In genomic region chr13:55535191-55535590, GRCm38 (mm10) we compare ENCODE assay signal across 8 mouse cellular contexts. TPM values are rescaled to one million over a fixed set of nuclear protein-coding genes. Genes with fewer than 3 reads are reported as not detected.
DNase-seq lines count a peak whose midpoint lies in the region; ATAC-seq and TF ChIP-seq lines count a peak whose summit lies in the region.

No protein-coding gene starts in this region.

- H3K9ac ChIP-seq in intestine, postnatal 0 days (ENCODE audit: low read depth, low read length) = no peak overlapping the region
- H3K9ac ChIP-seq in neural tube, embryonic 14.5 days (replicated peaks; ENCODE audit: low read depth, low read length) = peak overlapping the region; percentile 80; the same call in 1 of the 2 replicates

- peaks cover 56% of the 10 kb centered on the region for H3K36me3 ChIP-seq in intestine, postnatal 0 days (ENCODE audit: control insufficient read depth, insufficient read depth)
- H3K36me3 ChIP-seq in neural tube, embryonic 14.5 days (ENCODE audit: control insufficient read depth, insufficient read depth, low read length) = peaks cover 44% of the 10 kb centered on the region

- no peak for DNase-seq in layer of hippocampus, adult 2 months (ENCODE audit: low spot score in 2 of 2)
- no peak for DNase-seq in layer of hippocampus, adult 9-10 months (ENCODE audit: low spot score)
- DNase-seq in T-cell, adult 2 months (ENCODE audit: low spot score) = no peak
- no peak for DNase-seq in B cell, adult 2 months
- DNase-seq in kidney, adult 9 months = no peak

- no peak for TF ChIP-seq POLR2A in embryonic fibroblast, embryonic 13.5 days (IDR thresholded peaks at IDR 0.05; ENCODE audit: low read depth, low read length)

- no peaks in the 10 kb centered on the region for H3K9me3 ChIP-seq in intestine, postnatal 0 days (ENCODE audit: control insufficient read depth)
- no peaks in the 10 kb centered on the region for H3K9me3 ChIP-seq in neural tube, embryonic 14.5 days (ENCODE audit: control insufficient read depth, low read length)

- TF ChIP-seq CTCF in layer of hippocampus, adult 2 months (conservative IDR thresholded peaks at IDR 0.05) = no peak
- TF ChIP-seq CTCF in embryonic fibroblast, embryonic 13.5 days (IDR thresholded peaks at IDR 0.05; ENCODE audit: borderline replicate concordance, insufficient read depth, low read length) = no peak
- no peak for TF ChIP-seq CTCF in intestine, postnatal 0 days (IDR thresholded peaks at IDR 0.05; ENCODE audit: low read depth)

- WGBS in intestine, postnatal 0 days = 93% methylated on average over 15 of the region's 15 CpGs
- 95% methylated on average over 15 of the region's 15 CpGs for WGBS in neural tube, embryonic 14.5 days

- no peaks in the 10 kb centered on the region for H3K27me3 ChIP-seq in intestine, postnatal 0 days (replicated peaks; ENCODE audit: control insufficient read depth, insufficient read depth, low read length)
- H3K27me3 ChIP-seq in neural tube, embryonic 14.5 days (ENCODE audit: control insufficient read depth, insufficient read depth, low read length) = no peaks in the 10 kb centered on the region

- H3K4me2 ChIP-seq in intestine, postnatal 0 days (replicated peaks; ENCODE audit: low read depth) = peak overlapping the region; percentile 95; the same call in 1 of the 2 replicates
- H3K4me2 ChIP-seq in neural tube, embryonic 14.5 days (ENCODE audit: low read depth, low read length) = peak overlapping the region; percentile 89

- peak overlapping the region; percentile 76 for H3K4me3 ChIP-seq in layer of hippocampus, adult 2 months
- H3K4me3 ChIP-seq in embryonic fibroblast, embryonic 13.5 days (ENCODE audit: insufficient read depth, low read length) = peak overlapping the region; percentile 85
- peak overlapping the region; percentile 71; the same call in 1 of the 2 replicates for H3K4me3 ChIP-seq in intestine, postnatal 0 days (ENCODE audit: low read depth, low read length)
- peak overlapping the region; percentile 78 for H3K4me3 ChIP-seq in neural tube, embryonic 14.5 days (ENCODE audit: low read depth, low read length)

- H3K4me1 ChIP-seq in embryonic fibroblast, embryonic 13.5 days (ENCODE audit: control insufficient read depth, insufficient read depth, low read length) = no peaks in the 10 kb centered on the region
- peaks cover 5% of the 10 kb centered on the region; the same call in 1 of the 2 replicates for H3K4me1 ChIP-seq in intestine, postnatal 0 days (replicated peaks; ENCODE audit: control insufficient read depth, insufficient read depth, low read length)
- H3K4me1 ChIP-seq in neural tube, embryonic 14.5 days (ENCODE audit: control insufficient read depth, insufficient read depth, low read length) = peaks cover 9% of the 10 kb centered on the region

- ATAC-seq in intestine, postnatal 0 days = no peak
- ATAC-seq in neural tube, embryonic 14.5 days (ENCODE audit: low read depth) = no peak

- no peak overlapping the region for H3K27ac ChIP-seq in layer of hippocampus, adult 2 months
- H3K27ac ChIP-seq in embryonic fibroblast, embryonic 13.5 days (ENCODE audit: insufficient read depth, low read length) = no peak overlapping the region
- no peak overlapping the region for H3K27ac ChIP-seq in intestine, postnatal 0 days (ENCODE audit: low read depth, low read length)
- no peak overlapping the region for H3K27ac ChIP-seq in neural tube, embryonic 14.5 days (ENCODE audit: low read depth, low read length)

RNA-seq across cellular contexts. Expression of gene Ddx41, which starts 1.3 kb away (rescaled TPM):
- total RNA-seq in layer of hippocampus, adult 2 months (2021) = 10 to 100 TPM; 56.2 to 60.6 TPM
- polyA plus RNA-seq in embryonic fibroblast, embryonic 13.5 days (2011; ENCODE audit: insufficient read length, low read depth, missing spikeins) = 23.9 and 26.2 TPM in 2 replicates
- polyA plus RNA-seq in intestine, postnatal 0 days (2015; fragmentation: Nextera tagmentation; extraction: Ambion mirVana) = 23.2 and 25.8 TPM in 2 replicates
- polyA plus RNA-seq in neural tube, embryonic 14.5 days (2014; fragmentation: Nextera tagmentation; extraction: Ambion mirVana) = 51.3 and 54.1 TPM in 2 replicates

RNA-seq across cellular contexts. Expression of gene Dok3, which starts 6.1 kb away (rescaled TPM):
- total RNA-seq in layer of hippocampus, adult 2 months (2021) = 10 to 100 TPM; 12.2 to 13.7 TPM
- polyA plus RNA-seq in embryonic fibroblast, embryonic 13.5 days (2011; ENCODE audit: insufficient read length, low read depth, missing spikeins) = 0.60 and 0.79 TPM in 2 replicates
- 1.5 and 1.6 TPM in 2 replicates for polyA plus RNA-seq in intestine, postnatal 0 days (2015; fragmentation: Nextera tagmentation; extraction: Ambion mirVana)
- 4.2 and 4.6 TPM in 2 replicates for polyA plus RNA-seq in neural tube, embryonic 14.5 days (2014; fragmentation: Nextera tagmentation; extraction: Ambion mirVana)

RNA-seq across cellular contexts. Expression of gene Pdlim7, which starts 21.7 kb away (rescaled TPM):
- 10 to 100 TPM; 97.4 to 99.9 TPM for total RNA-seq in layer of hippocampus, adult 2 months (2021)
- polyA plus RNA-seq in embryonic fibroblast, embryonic 13.5 days (2011; ENCODE audit: insufficient read length, low read depth, missing spikeins) = 132 and 179 TPM in 2 replicates
- 131 and 142 TPM in 2 replicates for polyA plus RNA-seq in intestine, postnatal 0 days (2015; fragmentation: Nextera tagmentation; extraction: Ambion mirVana)
- polyA plus RNA-seq in neural tube, embryonic 14.5 days (2014; fragmentation: Nextera tagmentation; extraction: Ambion mirVana) = 142 and 163 TPM in 2 replicates

RNA-seq across cellular contexts. Expression of gene Fam193b, which starts 35.7 kb away (rescaled TPM):
- 10 to 100 TPM; 95.3 to 97.7 TPM for total RNA-seq in layer of hippocampus, adult 2 months (2021)
- polyA plus RNA-seq in embryonic fibroblast, embryonic 13.5 days (2011; ENCODE audit: insufficient read length, low read depth, missing spikeins) = 20.9 and 24.5 TPM in 2 replicates
- polyA plus RNA-seq in intestine, postnatal 0 days (2015; fragmentation: Nextera tagmentation; extraction: Ambion mirVana) = 10.3 and 12.3 TPM in 2 replicates
- polyA plus RNA-seq in neural tube, embryonic 14.5 days (2014; fragmentation: Nextera tagmentation; extraction: Ambion mirVana) = 47.1 and 50.1 TPM in 2 replicates

RNA-seq across cellular contexts. Expression of gene Tmed9, which starts 38.3 kb away (rescaled TPM):
- 100 to 1,000 TPM; 133 to 138 TPM for total RNA-seq in layer of hippocampus, adult 2 months (2021)
- polyA plus RNA-seq in embryonic fibroblast, embryonic 13.5 days (2011; ENCODE audit: insufficient read length, low read depth, missing spikeins) = 228 and 231 TPM in 2 replicates
- polyA plus RNA-seq in intestine, postnatal 0 days (2015; fragmentation: Nextera tagmentation; extraction: Ambion mirVana) = 57.3 and 63.3 TPM in 2 replicates
- 49.3 and 57.0 TPM in 2 replicates for polyA plus RNA-seq in neural tube, embryonic 14.5 days (2014; fragmentation: Nextera tagmentation; extraction: Ambion mirVana)
